Mouse (Mus musculus): ENCODE measurements around the gene Wrnip1. TPM values are rescaled to one million over a fixed set of nuclear protein-coding genes. Genes with fewer than 3 reads are reported as not detected.

The Wrnip1 gene
- polyA plus RNA-seq, 1 experiment, result 10.9 TPM

GRCm38 (mm10) chr13:32802259-32803081 is 632 bp downstream of the Wrnip1 start, which contains the start of gene D930007J09Rik:
D930007J09Rik (minus strand) TSS chr13:32802849.
- H3K4me3 ChIP-seq (ENCODE audit: insufficient read depth, low read length), result peak within 1 kb of the TSS; percentile 91
- no peak for TF ChIP-seq POLR2A (IDR thresholded peaks at IDR 0.05; ENCODE audit: borderline replicate concordance, low read depth, low read length)
- TF ChIP-seq CTCF (IDR thresholded peaks at IDR 0.05; ENCODE audit: low read depth, low read length), result no peak
- H3K4me1 ChIP-seq (ENCODE audit: control insufficient read depth, insufficient read depth, low read length), result peaks cover 6% of the 10 kb centered on the region; the same call in 1 of the 2 replicates
- H3K27ac ChIP-seq (ENCODE audit: insufficient read depth, low read depth, low read length), result no peak within 1 kb of the TSS

- Histone ChIP-seq H3K27ac (ENCODE audit: insufficient read depth, low read depth, low read length) (no peak overlapping the region), H3K4me1 (ENCODE audit: control insufficient read depth, insufficient read depth, low read length) (peaks cover 6% of the 10 kb centered on the region; the same call in 1 of the 2 replicates), H3K4me3 (ENCODE audit: insufficient read depth, low read length) (no peak overlapping the region)
- TF ChIP-seq POLR2A (IDR thresholded peaks at IDR 0.05; ENCODE audit: borderline replicate concordance, low read depth, low read length), result no peak
- no peak for TF ChIP-seq CTCF (IDR thresholded peaks at IDR 0.05; ENCODE audit: low read depth, low read length)
Observed at GRCm38 (mm10) chr13:32803701-32804345, 2.0 kb downstream of the Wrnip1 start.

GRCm38 (mm10) chr13:32806820-32807219 is 5.0 kb downstream of the Wrnip1 start:
- TF ChIP-seq POLR2A (IDR thresholded peaks at IDR 0.05; ENCODE audit: borderline replicate concordance, low read depth, low read length) (no peak), CTCF (IDR thresholded peaks at IDR 0.05; ENCODE audit: low read depth, low read length) (no peak)
- Histone ChIP-seq H3K4me3 (ENCODE audit: insufficient read depth, low read length) (no peak overlapping the region), H3K4me1 (ENCODE audit: control insufficient read depth, insufficient read depth, low read length) (peaks cover 6% of the 10 kb centered on the region; the same call in 1 of the 2 replicates), H3K27ac (ENCODE audit: insufficient read depth, low read depth, low read length) (no peak overlapping the region)

GRCm38 (mm10) chr13:32807624-32808023 is 5.8 kb downstream of the Wrnip1 start:
- H3K4me3 ChIP-seq (ENCODE audit: insufficient read depth, low read length), result no peak overlapping the region
- H3K27ac ChIP-seq (ENCODE audit: insufficient read depth, low read depth, low read length), result no peak overlapping the region
- TF ChIP-seq CTCF (IDR thresholded peaks at IDR 0.05; ENCODE audit: low read depth, low read length) (no peak), POLR2A (IDR thresholded peaks at IDR 0.05; ENCODE audit: borderline replicate concordance, low read depth, low read length) (no peak)

GRCm38 (mm10) chr13:32819241-32819640 is 17.4 kb downstream of the Wrnip1 start:
- Histone ChIP-seq H3K4me1 (ENCODE audit: control insufficient read depth, insufficient read depth, low read length) (no peaks in the 10 kb centered on the region), H3K4me3 (ENCODE audit: insufficient read depth, low read length) (no peak overlapping the region), H3K27ac (ENCODE audit: insufficient read depth, low read depth, low read length) (no peak overlapping the region)
- TF ChIP-seq CTCF (IDR thresholded peaks at IDR 0.05; ENCODE audit: low read depth, low read length) (no peak), POLR2A (IDR thresholded peaks at IDR 0.05; ENCODE audit: borderline replicate concordance, low read depth, low read length) (no peak)

More at GRCm38 (mm10) chr13:32807624-32808023, 5.8 kb downstream of the Wrnip1 start:
- H3K4me1 ChIP-seq (ENCODE audit: control insufficient read depth, insufficient read depth, low read length), result peaks cover 6% of the 10 kb centered on the region; the same call in 1 of the 2 replicates

- no peak overlapping the region for H3K27ac ChIP-seq (ENCODE audit: insufficient read depth, low read depth, low read length)
- H3K4me3 ChIP-seq (ENCODE audit: insufficient read depth, low read length), result no peak overlapping the region
- no peaks in the 10 kb centered on the region for H3K4me1 ChIP-seq (ENCODE audit: control insufficient read depth, insufficient read depth, low read length)
- TF ChIP-seq POLR2A (IDR thresholded peaks at IDR 0.05; ENCODE audit: borderline replicate concordance, low read depth, low read length), result no peak
- no peak for TF ChIP-seq CTCF (IDR thresholded peaks at IDR 0.05; ENCODE audit: low read depth, low read length)
Observed at GRCm38 (mm10) chr13:32819926-32820325, 18.1 kb downstream of the Wrnip1 start.

- Histone ChIP-seq H3K27ac (ENCODE audit: insufficient read depth, low read depth, low read length) (no peak overlapping the region), H3K4me1 (ENCODE audit: control insufficient read depth, insufficient read depth, low read length) (no peaks in the 10 kb centered on the region), H3K4me3 (ENCODE audit: insufficient read depth, low read length) (no peak overlapping the region)
- TF ChIP-seq POLR2A (IDR thresholded peaks at IDR 0.05; ENCODE audit: borderline replicate concordance, low read depth, low read length) (no peak), CTCF (IDR thresholded peaks at IDR 0.05; ENCODE audit: low read depth, low read length) (no peak)
Observed at GRCm38 (mm10) chr13:32821671-32822070, 19.8 kb downstream of the Wrnip1 start.

GRCm38 (mm10) chr13:32823126-32823525 is 21.3 kb downstream of the Wrnip1 start:
- Histone ChIP-seq H3K4me1 (ENCODE audit: control insufficient read depth, insufficient read depth, low read length) (no peaks in the 10 kb centered on the region), H3K27ac (ENCODE audit: insufficient read depth, low read depth, low read length) (no peak overlapping the region), H3K4me3 (ENCODE audit: insufficient read depth, low read length) (no peak overlapping the region)
- TF ChIP-seq POLR2A (IDR thresholded peaks at IDR 0.05; ENCODE audit: borderline replicate concordance, low read depth, low read length) (no peak), CTCF (IDR thresholded peaks at IDR 0.05; ENCODE audit: low read depth, low read length) (no peak)

GRCm38 (mm10) chr13:32824377-32825330 is 22.8 kb downstream of the Wrnip1 start:
- Histone ChIP-seq H3K4me1 (ENCODE audit: control insufficient read depth, insufficient read depth, low read length) (no peaks in the 10 kb centered on the region), H3K4me3 (ENCODE audit: insufficient read depth, low read length) (no peak overlapping the region), H3K27ac (ENCODE audit: insufficient read depth, low read depth, low read length) (no peak overlapping the region)
- TF ChIP-seq POLR2A (IDR thresholded peaks at IDR 0.05; ENCODE audit: borderline replicate concordance, low read depth, low read length) (no peak), CTCF (IDR thresholded peaks at IDR 0.05; ENCODE audit: low read depth, low read length) (no peak)

All from bone marrow macrophage, adult 2 months (primary cell).